Mouse (Mus musculus) neural tube, embryonic 14.5 days (tissue): ENCODE measurements around the gene Gm12394. TPM values are rescaled to one million over a fixed set of nuclear protein-coding genes. Genes with fewer than 3 reads are reported as not detected.

Experiments used
- ATAC-seq: fragments of 200-750 bp; cut with Nextera tagmentation; 2 replicates; pipeline ENCODE4 v1.8.0; 2017; ENCODE audit warnings: low read depth, mild to moderate bottlenecking, moderate TSS enrichment, moderate library complexity
- H3K27ac ChIP-seq: fragments of 300-500 bp; sonication (generic); 2 replicates; pipeline ENCODE4 v1.5.1; 2014; ENCODE audit warnings: low read depth, mild to moderate bottlenecking, control low read depth, low read length, moderate library complexity, mixed read lengths
- H3K27me3 ChIP-seq: fragments of 300-500 bp; sonication (generic); 2 replicates; pipeline ENCODE4 v1.6.1; 2014; ENCODE audit warnings: low read length; ENCODE audit not compliant: control insufficient read depth, insufficient read depth
- H3K36me3 ChIP-seq: fragments of 300-500 bp; sonication (generic); 2 replicates; pipeline ENCODE4 v1.6.1; 2014; ENCODE audit warnings: low read length, mixed read lengths; ENCODE audit not compliant: control insufficient read depth, insufficient read depth
- H3K4me1 ChIP-seq: fragments of 300-500 bp; sonication (generic); 2 replicates; pipeline ENCODE4 v1.6.1; 2014; ENCODE audit warnings: low read length; ENCODE audit not compliant: control insufficient read depth, insufficient read depth
- H3K4me2 ChIP-seq: fragments of 300-500 bp; sonication (generic); 2 replicates; pipeline ENCODE4 v1.6.1; 2014; ENCODE audit warnings: mild to moderate bottlenecking, low read depth, low read length, control low read depth
- H3K4me3 ChIP-seq: fragments of 300-500 bp; sonication (generic); 2 replicates; pipeline ENCODE4 v1.5.1; 2014; ENCODE audit warnings: low read depth, low read length, control low read depth, mixed read lengths
- H3K9ac ChIP-seq: fragments of 300-500 bp; sonication (generic); replicated peaks from 2 replicates; pipeline ENCODE4 v1.6.1; 2014; ENCODE audit warnings: low read depth, mild to moderate bottlenecking, control low read depth, low read length, mixed read lengths
- H3K9me3 ChIP-seq: fragments of 300-500 bp; sonication (generic); 2 replicates; pipeline ENCODE4 v1.6.1; 2016; ENCODE audit warnings: low read length; ENCODE audit not compliant: control insufficient read depth
- WGBS: fragments of 180-500 bp; shearing (Covaris S2); extraction: QIAGEN DNeasy Blood & Tissue Kit; methylation state at CpG from one replicate; pipeline ENCODE4 v1.1.7; 2014; 5-methylcytosine and 5-hydroxymethylcytosine counted together
- polyA plus RNA-seq: library from polyadenylated mRNA; unstranded; fragments of >200 nt; fragmentation: Nextera tagmentation; extraction: Ambion mirVana; gene quantifications from 2 replicates; pipeline ENCODE4 v1.2.1, GENCODE M21; 2014

The Gm12394 gene
- polyA plus RNA-seq, 1 experiment from 2014 or later, result 0.79 TPM

DNA sequence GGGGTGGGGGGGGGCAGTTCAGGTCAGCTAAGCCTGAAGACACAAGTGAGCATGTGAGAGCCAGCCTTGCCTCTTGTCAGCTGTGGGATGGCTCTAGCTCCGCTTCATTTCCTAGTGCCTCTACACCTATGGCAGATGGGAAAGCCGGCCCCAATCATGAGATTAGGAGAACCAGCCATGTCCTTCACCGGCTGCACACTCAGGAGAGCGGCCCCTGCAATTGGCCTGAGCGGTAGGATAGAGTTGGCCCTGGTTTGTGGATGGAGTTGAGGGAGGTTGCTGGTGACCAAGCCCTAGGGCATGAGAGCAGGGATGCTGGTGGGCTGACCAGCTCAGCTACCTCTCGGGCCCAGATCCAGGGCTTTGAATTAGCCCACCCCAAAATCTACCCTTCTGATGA lies 32.2 kb upstream of the Gm12394 start:
- WGBS, result 92% methylated on average over 6 of the region's 6 CpGs
- no peak overlapping the region for H3K9ac ChIP-seq
- no peak overlapping the region for H3K27ac ChIP-seq
- ATAC-seq, result no peak
- H3K27me3 ChIP-seq, result no peaks in the 10 kb centered on the region
- no peaks in the 10 kb centered on the region for H3K9me3 ChIP-seq
- H3K4me3 ChIP-seq, result no peak overlapping the region
- H3K4me1 ChIP-seq, result no peaks in the 10 kb centered on the region
- no peak overlapping the region for H3K4me2 ChIP-seq
- H3K36me3 ChIP-seq, result no peaks in the 10 kb centered on the region

DNA sequence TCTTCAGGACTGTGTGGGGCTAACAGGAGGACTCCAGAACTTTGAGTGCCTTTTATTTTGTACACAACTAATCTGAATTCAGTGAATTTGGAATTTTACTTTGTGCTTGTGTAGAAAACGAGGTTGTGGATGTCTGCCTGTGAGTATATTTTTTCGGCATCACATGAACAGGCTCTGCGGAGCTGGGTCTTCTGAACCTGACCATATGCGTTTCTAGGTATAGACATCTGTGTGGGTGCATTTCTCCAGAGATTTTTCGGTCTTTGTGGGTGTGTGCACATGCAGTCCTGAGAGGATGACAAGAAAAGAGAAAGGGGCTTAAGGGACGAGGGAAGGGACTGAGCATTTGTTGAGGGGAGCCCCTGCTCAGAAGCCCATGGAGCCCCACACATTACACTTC lies 30.4 kb upstream of the Gm12394 start:
- 93% methylated on average over 6 of the region's 6 CpGs for WGBS
- H3K27ac ChIP-seq, result no peak overlapping the region
- ATAC-seq, result no peak
- H3K9me3 ChIP-seq, result no peaks in the 10 kb centered on the region
- no peak overlapping the region for H3K4me2 ChIP-seq
- H3K4me3 ChIP-seq, result no peak overlapping the region
- H3K9ac ChIP-seq, result no peak overlapping the region
- no peaks in the 10 kb centered on the region for H3K27me3 ChIP-seq
- H3K36me3 ChIP-seq, result no peaks in the 10 kb centered on the region
- no peaks in the 10 kb centered on the region for H3K4me1 ChIP-seq

DNA sequence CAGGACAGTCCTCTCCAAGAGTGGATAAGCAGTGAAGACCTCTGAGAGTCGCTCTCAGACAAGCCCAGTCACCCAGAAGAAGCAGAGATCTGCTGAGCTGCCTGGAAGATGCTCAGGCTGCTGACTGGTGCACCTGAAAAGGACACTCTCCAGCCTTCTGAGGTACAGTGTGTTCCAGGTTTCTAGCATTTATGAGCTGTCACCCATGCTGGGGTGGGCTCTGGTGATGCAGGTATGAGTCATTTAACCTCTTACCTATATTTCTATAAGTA lies 24.0 kb upstream of the Gm12394 start:
- no peak overlapping the region for H3K4me3 ChIP-seq
- H3K9me3 ChIP-seq, result no peaks in the 10 kb centered on the region
- H3K9ac ChIP-seq, result no peak overlapping the region
- no peak overlapping the region for H3K27ac ChIP-seq
- no peak for ATAC-seq
- H3K4me1 ChIP-seq, result no peaks in the 10 kb centered on the region
- 53% methylated on average over 1 of the region's 1 CpGs for WGBS
- no peaks in the 10 kb centered on the region for H3K36me3 ChIP-seq
- H3K4me2 ChIP-seq, result no peak overlapping the region
- no peaks in the 10 kb centered on the region for H3K27me3 ChIP-seq

DNA sequence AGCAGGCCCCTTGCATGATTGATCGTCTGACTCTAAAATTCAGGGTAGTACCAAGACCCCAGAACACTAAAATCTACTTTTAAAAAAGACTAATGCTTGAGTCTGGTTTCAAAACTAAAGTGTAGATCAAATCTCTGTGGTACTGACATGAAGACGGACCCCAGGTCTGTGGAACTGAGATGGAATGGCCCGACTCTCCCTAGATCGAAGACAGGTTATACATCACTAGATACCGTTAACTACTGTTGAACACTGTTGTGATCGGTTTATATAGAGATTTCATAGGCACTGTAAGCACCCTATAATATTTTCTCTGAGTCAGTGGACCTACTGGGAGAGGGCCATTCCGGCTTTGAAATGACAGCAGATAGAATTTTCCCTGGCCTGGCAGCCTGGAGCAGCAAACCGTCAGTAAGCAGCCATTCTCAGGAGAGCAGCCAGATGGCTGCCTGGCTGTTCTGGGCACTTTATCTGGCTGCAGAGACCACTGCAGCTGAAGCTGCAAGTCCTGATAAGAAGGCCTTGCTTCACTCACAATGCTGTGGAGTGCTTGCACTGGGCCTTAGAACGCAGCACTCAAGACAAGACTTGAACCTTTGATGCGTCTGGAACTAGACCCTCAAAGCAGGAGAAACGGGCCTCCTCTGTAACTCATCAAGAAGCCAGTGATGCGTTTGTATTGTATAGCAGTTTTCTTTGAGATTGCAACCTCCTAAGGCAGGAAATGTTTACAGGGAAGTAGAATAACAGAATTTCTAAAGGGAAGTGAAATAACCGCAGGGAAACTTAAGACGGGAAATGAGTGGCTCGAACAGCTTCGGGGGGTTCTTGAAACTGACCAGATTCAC lies 23.5 kb upstream of the Gm12394 start:
- H3K9me3 ChIP-seq, result no peaks in the 10 kb centered on the region
- H3K4me3 ChIP-seq, result no peak overlapping the region
- no peaks in the 10 kb centered on the region for H3K4me1 ChIP-seq
- no peak for ATAC-seq
- no peaks in the 10 kb centered on the region for H3K36me3 ChIP-seq
- H3K4me2 ChIP-seq, result no peak overlapping the region
- 0 out of 2 replicates have a peak overlapping the region, but pooled peaks have one; percentile 16 for H3K27ac ChIP-seq
- no peak overlapping the region for H3K9ac ChIP-seq
- 82% methylated on average over 16 of the region's 16 CpGs for WGBS
- H3K27me3 ChIP-seq, result no peaks in the 10 kb centered on the region

DNA sequence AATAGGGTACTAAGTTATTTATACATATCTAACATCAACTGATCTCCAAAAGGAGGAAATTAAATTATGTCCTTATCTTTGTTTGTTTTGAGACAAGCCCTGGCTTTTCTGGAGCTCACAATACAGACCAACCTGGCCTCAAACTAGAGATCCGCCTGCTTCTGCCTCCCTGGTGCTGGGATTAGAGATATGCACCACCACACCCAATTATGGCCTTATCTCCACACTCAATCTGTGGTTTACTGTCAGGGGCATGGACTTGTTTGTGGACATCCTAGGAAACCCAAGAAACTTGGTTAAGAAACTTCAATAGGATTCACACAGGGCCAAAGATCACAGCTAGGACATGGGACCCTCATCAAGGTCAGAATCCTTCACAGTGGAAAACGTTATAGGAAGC lies 21.1 kb upstream of the Gm12394 start:
- Histone ChIP-seq H3K27me3 (no peaks in the 10 kb centered on the region), H3K4me3 (no peak overlapping the region), H3K9me3 (no peaks in the 10 kb centered on the region), H3K4me1 (no peaks in the 10 kb centered on the region), H3K27ac (no peak overlapping the region), H3K9ac (no peak overlapping the region), H3K36me3 (no peaks in the 10 kb centered on the region), H3K4me2 (no peak overlapping the region)
- 84% methylated on average over 2 of the region's 2 CpGs for WGBS
- ATAC-seq, result no peak

DNA sequence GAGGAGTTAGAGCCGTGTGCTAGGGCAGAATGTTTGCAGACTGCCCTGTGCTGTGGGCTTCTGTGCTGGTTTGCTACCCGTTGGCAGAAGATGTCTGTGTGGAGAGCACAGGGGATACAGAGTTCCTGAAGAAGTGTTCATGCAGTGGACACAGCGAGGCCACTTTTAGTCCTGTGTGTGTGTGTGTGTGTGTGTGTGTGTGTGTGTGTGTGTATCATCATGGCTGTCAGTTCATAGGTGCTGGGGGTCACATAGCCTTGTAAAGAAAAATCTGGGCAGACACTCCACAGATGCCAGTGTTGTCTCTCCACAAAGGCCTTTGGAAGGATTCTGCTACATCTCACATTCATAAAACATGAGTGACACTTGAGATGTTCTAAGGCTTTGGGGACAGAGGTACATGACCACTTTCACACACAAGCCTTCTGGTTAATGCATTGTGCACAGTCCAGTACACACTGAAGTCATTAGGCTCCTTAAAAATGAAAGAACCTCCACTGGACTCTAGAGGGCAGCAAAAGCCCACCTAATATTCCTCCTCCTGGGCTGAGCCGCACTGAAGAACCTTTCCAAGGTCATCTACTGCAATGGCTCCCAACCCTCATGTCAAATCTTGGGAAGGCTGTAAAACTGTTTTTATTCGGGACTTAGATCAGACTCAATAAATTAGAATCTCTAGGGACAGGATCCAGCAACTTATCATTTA lies 20.2 kb upstream of the Gm12394 start:
- no peaks in the 10 kb centered on the region for H3K36me3 ChIP-seq
- no peak overlapping the region for H3K9ac ChIP-seq
- H3K4me2 ChIP-seq, result no peak overlapping the region
- no peaks in the 10 kb centered on the region for H3K9me3 ChIP-seq
- ATAC-seq, result peak; percentile 90
- WGBS, result 39% methylated on average over 5 of the region's 5 CpGs
- H3K4me3 ChIP-seq, result no peak overlapping the region
- H3K27me3 ChIP-seq, result no peaks in the 10 kb centered on the region
- no peak overlapping the region for H3K27ac ChIP-seq
- no peaks in the 10 kb centered on the region for H3K4me1 ChIP-seq

DNA sequence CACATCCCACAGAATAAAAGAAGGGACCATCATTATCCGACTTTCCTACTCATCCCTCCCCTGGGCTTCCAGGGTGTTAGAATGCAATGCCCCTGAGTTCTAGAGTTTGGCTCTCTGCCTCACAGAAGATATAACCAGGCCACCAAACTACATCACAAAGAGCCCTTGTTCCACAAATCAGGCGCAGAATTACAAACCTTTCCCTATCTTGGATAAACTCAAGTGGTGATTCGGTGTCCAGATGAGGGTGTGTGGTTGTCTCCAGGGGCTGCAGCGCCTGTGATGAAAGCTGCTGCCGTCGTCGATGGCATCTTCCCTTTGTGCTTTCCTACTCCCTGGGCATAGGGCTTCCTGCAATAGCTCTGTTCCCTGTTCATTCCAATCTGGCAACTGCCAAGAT lies 17.6 kb upstream of the Gm12394 start, which contains the start of gene Fam205c:
Gene Fam205c, minus strand, starts transcription at position 101 of the 400 bp plus-strand sequence.
- 72% methylated on average over 7 of the region's 7 CpGs for WGBS
- no peak within 1 kb of the TSS for H3K9ac ChIP-seq

DNA sequence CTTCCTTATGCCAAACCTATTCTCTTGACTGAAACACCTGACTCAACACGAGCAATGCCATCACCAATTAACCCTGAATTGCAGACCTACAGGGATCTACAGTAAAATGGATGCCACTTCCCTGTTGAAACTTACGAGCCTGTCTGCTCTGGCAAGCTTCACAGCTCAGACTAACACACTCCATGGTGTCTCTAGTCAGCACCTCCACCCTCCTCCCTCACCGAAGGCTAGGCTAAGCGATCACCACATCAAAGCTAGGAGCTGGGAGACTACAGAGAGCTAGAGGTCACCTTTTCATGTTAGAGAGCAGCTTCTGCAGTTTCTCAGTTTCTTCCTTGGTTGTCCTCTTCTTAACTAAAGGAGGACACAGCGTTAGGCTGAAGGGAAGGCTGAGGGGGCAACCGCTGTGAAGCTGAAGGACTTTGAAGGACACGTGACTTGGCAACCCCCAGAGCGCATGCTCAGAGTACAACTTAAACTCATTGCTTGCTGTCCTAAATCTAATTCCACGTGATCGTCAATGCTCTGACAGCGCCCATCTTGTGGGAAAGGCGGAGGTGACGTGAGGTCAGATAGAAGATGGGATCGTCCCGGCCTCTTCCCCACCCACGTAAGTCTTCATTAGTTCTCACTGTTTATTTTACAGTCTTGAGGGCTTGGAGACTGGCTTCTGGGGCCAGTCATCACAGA lies 16.3 kb upstream of the Gm12394 start:
- no peaks in the 10 kb centered on the region for H3K36me3 ChIP-seq

More for the DNA sequence above, 17.6 kb upstream of the Gm12394 start, which contains the start of gene Fam205c:
- no peaks in the 10 kb centered on the region for H3K9me3 ChIP-seq
- H3K4me2 ChIP-seq, result no peak within 1 kb of the TSS
- no peaks in the 10 kb centered on the region for H3K36me3 ChIP-seq
- no peak within 1 kb of the TSS for H3K4me3 ChIP-seq
- ATAC-seq, result no peak
- no peaks in the 10 kb centered on the region for H3K4me1 ChIP-seq
- no peak within 1 kb of the TSS for H3K27ac ChIP-seq
- no peaks in the 10 kb centered on the region for H3K27me3 ChIP-seq

DNA sequence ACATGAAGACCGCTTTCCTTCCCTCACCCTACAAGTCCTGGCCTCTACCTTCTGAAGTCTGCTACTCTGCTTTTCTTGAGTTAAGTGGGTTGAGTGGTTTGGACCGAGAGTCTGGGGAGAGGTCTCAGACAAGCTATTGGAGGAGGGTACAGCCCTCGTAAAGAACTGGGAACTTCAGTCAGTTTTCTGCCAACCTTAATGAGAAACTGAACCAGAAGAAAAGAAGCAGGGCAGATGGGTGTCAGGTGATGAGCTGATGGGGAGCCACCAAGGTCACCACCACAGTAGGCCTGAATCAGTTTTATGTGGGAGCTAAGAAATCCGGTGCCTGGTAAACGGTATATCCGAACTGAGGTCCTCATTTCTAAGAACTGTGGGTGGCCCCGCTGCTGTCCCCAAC lies 15.6 kb upstream of the Gm12394 start:
- Histone ChIP-seq H3K9me3 (no peaks in the 10 kb centered on the region), H3K4me2 (no peak overlapping the region), H3K27me3 (no peaks in the 10 kb centered on the region), H3K4me1 (no peaks in the 10 kb centered on the region), H3K4me3 (no peak overlapping the region), H3K9ac (no peak overlapping the region), H3K27ac (no peak overlapping the region), H3K36me3 (no peaks in the 10 kb centered on the region)
- 98% methylated on average over 7 of the region's 7 CpGs for WGBS
- no peak for ATAC-seq

More for the DNA sequence above, 16.3 kb upstream of the Gm12394 start:
- H3K9me3 ChIP-seq, result no peaks in the 10 kb centered on the region
- H3K4me3 ChIP-seq, result no peak overlapping the region
- WGBS, result 87% methylated on average over 16 of the region's 16 CpGs
- no peaks in the 10 kb centered on the region for H3K4me1 ChIP-seq
- H3K27ac ChIP-seq, result no peak overlapping the region
- H3K27me3 ChIP-seq, result no peaks in the 10 kb centered on the region
- ATAC-seq, result no peak
- H3K4me2 ChIP-seq, result no peak overlapping the region
- H3K9ac ChIP-seq, result no peak overlapping the region
